Mouse (Mus musculus) heart, adult 9 months (tissue): ENCODE measurements around the gene Eif4e2.
A peak's percentile ranks its signal among the peaks of the same experiment; 100 is the strongest.

Experiments used
- DNase-seq, 2 experiments: peaks; one replicate each; pipeline ENCODE4 v3.0.0; 2022; ENCODE audit warnings: low spot score in 2 of 2

The Eif4e2 gene

DNA sequence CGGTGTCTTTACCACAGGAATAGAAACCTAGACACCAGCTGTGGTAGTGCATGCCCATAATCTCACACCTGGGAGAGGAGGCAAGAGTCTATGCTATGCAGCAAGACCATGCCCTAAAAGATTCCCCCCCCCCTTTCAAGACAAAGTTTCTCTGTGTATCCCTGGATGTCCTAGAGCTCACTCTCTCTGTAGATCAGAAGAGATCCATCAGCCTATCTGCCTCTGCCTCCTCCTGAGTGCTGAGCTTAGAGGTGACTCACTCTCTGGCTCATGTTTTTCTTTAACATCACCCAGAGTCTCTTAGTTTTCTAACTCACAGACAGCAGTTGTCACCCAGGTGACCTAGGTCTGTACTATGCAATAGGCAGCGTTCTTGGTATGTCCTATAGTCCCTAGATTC, 45.6 kb downstream of the Eif4e2 start:
- DNase-seq, result no peak

DNA sequence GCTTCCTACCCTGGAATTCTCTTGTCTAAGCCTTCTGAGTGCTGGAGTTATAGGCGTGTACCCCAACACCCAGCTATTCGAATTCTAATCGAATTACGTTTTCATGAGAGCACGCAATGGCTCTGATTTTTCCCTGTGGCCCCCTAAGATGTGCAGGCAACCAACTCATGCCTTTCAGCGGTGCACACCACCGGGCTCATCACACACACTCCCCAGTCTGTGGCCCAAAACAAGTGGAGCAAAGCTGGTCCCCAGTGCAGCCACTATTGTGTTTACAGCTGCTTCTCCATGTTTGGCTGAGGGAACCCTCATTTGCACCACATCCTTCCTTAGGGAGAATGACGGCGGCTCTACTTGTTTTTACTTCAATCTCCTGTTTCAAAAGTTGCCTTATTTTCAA, 49.5 kb downstream of the Eif4e2 start:
- no peak for DNase-seq

DNA sequence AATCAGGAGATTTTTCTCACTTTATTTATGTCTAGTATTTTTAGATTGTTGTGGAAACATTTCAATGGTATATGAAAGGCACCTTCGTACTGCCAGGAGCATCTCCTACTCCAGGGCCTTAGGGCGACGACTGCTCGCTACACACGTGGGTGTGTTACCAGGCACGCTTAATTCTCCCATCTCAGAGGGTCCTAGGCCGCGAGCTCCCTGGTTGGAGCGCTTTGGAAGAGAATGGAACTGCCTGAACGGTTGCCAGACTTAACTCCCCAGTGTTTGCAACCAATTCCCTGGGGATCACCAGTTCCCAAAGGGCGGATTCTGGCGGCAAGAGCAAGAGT, 50.1 kb downstream of the Eif4e2 start:
- DNase-seq, result no peak

DNA sequence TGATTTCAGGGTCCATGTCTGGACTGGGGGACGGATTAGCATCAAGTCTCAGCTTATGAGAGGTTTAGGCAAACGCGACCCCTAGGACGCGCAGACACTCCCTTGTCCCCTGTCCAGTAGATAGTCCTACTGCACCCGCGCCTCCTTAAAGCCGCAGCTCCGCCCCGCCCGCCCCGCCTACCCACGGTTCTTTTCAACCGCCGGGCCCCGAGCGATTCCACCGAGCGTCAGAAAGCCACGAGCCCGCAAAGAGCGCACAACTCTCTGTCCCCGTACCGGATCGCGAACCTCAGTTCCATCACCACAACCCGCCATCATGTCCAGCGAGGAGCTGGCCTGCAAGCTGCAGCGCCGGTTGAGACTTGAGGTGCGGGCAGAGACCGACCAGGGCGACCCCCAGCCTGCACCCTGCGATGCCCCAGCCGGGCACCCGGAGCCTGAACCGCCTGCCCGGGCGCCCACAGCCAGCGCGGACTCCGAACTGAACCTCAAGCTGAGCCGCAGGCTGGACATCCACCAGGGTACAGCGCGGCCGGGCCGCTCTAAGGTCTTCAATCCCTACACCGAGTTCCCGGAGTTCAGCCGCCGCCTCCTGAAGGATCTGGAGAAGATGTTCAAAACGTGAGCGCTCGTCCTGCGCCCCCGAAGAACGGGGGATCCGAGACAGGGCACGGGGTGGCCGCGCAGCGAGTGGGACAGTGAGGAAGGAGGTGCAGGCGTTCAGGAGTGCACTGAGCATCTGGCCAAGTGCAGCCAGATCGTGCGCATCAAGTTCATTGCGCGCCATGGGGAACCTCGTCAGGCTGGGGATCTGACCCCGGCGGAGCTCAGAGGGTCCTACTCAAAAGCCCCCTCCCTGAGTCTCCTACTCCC, 50.7 kb downstream of the Eif4e2 start, which contains the start of gene Efhd1:
Gene Efhd1, plus strand, starts transcription at position 230 of the 873 bp plus-strand sequence.
- DNase-seq, result no peak

DNA sequence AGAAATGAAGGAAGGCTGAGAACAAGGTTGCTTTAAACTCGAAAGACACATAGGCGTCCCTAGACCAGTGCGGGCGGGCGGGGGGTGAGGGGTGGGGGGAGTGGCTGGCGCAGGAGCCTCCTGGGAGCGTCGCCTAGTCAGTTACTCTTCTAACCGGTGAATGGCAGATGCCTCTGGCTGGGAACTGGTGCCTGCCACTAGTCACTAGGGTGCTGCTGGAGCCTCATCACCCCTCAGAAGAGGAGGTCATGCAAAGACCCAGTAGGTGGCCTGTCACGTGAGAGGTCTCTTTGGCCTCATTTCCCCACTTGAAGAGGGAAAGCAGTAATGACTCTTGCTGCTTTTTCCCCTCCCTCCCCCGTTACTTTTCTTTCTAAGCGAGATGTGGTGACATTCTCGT, 51.5 kb downstream of the Eif4e2 start:
- no peak for DNase-seq

DNA sequence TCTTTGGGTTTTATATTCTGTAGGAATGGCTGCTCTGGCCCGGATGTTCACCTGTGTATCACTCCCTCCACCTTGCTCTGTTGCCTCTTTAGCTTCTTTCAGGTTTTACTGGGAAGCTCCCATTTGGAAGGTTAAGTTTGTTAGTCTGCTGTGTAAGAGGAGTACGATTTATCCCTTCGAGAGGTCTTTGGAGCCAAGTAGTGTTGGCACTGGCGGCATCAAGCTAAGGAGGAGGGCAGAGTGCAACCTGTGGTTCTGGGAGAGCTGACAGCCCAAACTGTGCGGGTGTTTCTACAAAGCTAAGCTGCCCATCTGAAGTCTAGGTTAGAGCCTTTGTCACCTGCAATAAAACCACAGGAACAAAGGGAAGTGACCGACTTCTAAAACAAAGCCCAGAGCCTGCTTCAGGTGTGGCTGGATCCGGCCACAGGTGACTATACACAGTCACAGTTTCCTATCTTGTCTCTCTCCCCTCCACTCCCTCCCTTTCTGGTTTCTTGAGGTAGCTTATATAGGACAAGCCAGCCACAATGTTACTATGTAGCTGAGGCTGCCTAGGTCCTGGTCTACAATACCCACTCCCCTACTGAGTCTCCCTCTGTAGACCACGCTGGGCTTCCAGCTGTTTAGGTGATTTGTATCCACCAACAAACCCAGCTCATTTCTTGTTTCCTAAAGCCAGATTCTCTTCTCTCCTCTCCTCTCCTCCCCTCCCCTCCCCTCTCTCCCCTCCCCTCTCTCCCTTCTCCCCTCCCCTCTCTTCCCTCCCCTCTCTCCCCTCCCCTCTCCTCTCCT, 52.8 kb downstream of the Eif4e2 start:
- no peak for DNase-seq

DNA sequence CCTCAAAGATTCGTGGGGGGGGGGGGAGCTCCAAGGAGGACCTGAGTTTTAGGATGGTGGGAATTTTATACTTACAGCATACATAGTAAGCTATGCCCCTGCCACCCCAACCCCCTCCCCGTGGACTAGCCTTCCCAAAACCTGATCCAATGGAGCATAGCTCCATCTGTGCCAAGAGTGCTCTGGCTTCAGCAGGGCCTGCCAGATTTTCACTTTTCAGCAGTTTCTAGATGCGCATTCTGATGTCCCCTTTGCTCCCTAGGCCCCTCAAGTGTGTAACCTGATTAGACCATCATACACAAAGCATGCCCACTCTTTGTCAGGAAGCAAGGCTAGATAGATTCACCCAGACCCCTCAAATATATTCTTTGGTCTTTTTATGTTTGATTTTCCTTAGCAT, 56.5 kb downstream of the Eif4e2 start:
- no peak for DNase-seq

DNA sequence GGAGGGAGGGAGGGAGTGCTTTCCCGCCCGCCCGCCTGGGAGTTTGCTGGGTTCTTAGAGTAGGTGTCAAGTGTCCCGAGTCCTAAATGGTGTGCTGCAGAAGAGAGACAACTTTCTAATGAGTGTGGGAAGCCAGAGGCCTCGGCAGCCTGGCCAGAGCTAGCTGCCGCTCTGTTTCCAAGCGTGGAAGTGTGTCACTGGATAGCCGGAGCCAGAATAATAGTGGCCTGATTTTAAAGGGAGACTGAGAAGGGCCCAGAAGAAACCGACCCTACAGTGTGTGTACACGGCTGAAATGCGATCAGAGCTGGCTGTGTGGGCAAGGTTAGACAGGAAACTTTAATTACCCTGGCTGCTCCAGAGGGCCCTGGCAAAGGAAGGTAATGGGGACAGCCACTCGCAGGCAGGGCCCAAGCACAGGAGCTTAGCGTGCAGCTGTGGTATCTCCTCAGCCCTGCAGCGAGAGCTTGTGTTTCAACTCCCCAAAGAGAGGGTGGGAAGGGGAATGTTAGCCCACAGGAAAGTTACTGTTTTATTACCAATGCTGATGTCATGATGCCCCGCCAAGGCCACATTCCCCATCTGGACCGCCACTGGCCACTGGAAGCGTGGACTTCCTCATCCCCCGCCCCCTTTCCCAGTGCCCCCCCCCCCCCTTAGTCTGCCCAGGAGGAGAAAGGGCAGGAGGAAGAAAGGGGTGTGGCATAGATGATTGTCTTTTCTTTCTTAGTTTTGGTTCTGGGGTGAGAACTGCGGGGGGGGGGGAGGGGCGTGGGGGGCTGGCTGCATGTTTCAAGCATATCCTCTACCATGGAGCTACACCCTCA, 57.1 kb downstream of the Eif4e2 start:
- DNase-seq, result peak in 1 of 2 experiments; percentile 40

DNA sequence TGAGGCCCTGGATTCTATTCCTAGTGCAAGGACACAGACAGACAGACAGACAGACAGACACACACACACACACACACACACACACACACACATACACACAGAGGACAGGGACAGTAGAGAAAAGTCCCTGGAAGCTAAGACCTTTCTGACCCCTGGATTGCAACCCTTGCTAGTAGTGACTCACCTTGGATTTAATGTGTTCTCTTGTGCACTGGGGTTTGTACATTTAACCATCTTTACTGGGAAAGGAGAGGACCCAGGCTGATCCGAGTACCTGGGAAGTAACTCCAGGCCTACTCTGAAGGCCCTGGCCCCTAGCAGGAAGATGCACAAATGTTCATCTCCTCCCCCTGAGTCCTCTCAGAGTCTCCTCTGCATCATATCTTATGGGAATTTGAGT, 57.9 kb downstream of the Eif4e2 start:
- DNase-seq, result no peak

DNA sequence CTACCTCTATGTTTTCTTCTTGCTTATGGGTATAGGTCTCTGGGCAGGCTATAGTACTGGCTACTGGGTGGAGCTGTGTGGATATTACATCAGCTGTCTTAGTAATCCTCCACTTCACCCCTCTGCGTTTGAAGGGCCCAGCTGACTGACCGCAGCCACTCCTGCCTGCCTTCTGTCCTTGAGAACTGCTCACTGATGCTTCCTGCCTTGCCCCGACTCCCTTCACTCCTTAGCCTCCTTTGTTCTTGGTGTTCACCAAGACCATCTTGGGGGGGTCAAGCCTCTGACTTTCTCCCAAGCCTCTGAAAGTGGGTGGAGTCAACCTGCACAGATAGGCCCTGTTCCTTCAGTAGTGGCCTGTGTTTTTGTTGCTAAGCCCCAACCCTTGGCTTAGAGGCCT, 58.7 kb downstream of the Eif4e2 start:
- DNase-seq, result no peak

DNA sequence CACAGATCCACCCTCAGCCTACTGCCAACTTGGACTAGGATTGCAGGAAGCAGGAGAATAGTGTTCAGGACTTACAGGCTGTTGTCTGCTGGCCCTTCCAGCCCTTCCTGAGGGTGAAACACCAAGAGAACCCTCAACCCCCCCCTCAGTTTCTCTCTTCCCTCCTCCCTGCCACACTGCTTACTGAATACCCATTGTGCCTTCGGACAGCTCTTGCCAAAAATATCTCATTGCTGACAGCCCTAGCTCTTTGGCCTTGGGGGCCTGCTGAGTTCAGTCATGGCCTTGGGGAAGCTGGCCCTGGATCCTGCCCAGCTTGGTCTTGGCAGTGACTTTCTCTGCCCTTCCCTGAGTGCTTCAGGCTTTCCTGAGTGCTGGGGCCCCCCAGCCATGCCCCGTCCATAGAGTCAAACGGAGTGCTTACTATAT, 59.8 kb downstream of the Eif4e2 start:
- peak; percentile 49 to 56 for DNase-seq

DNA sequence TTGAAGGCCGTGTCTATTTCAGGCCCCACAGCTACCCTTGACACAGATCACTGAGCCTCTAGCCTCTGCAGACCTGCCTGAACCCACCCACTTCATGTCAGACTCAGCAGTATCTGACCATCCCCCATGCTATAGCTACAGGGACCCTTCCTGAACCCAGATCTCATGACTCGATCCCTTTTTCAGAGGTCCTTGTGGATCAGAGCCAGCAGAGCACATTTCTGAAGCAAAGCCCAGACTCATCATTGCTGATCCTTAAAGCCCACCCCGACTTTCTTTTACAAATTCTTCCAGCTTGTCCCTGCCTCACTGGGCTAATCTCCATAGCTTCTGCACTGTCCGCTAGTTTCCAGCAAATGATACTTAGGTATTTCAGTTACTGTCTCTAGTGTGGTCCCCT, 60.4 kb downstream of the Eif4e2 start:
- DNase-seq, result no peak

DNA sequence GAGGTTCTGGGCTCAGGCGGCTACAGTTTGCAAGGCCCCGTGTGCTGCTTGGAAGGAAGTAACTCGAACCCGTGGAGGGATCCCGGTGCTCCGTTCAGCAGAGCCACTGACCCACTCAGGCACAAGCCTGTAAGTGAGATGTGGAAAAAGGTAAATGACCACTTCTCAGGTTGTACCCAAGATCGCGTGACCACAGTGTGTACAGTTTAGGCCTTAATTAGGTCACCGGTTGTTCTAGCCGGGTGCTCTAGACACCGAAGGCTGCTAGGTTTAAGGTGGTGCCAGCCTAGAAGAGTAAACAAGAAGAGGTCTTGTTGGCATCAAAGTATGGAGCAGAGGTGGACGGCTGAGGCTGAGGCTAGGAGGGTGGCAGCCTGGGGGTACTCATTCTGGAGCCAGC, 61.4 kb downstream of the Eif4e2 start:
- DNase-seq, result no peak

DNA sequence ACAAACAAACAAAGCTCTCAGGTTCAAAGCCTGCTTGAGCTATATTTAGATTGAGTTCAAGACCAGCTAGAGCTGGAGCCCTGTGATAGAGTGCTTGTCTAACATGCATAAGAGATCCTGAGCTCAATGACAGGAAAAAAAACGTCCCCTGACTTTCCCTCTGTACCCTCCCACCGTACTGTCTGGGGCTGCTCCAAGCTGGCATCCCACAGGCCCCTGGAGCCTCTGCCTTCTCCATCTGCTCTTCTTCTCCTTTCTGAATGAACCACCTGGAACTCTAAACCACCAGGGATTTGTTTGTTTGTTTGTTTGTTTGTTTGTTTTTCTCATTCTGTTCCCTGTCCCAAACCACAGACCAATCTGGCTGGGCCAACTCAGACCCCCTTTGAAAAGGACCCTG, 62.3 kb downstream of the Eif4e2 start:
- DNase-seq, result no peak

DNA sequence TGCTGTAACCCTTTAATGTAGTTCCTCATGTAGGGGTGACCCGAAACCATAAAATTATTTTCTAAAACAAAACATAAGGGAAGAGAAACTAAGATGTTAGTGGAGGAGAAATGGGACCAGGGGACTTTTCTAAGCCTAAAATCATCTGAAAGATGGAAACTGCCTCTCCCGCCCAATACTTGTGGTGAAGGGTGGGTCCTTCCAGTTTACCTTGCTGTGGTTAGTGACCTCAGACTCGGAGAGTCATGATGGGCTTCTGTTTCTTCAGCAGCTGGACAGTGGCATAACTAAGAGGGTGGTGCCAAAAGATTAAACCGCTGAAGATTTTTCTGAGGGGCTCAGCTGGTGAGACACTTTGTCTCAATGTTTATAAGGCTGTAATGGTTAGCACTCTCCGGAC, 66.6 kb downstream of the Eif4e2 start:
- no peak for DNase-seq

DNA sequence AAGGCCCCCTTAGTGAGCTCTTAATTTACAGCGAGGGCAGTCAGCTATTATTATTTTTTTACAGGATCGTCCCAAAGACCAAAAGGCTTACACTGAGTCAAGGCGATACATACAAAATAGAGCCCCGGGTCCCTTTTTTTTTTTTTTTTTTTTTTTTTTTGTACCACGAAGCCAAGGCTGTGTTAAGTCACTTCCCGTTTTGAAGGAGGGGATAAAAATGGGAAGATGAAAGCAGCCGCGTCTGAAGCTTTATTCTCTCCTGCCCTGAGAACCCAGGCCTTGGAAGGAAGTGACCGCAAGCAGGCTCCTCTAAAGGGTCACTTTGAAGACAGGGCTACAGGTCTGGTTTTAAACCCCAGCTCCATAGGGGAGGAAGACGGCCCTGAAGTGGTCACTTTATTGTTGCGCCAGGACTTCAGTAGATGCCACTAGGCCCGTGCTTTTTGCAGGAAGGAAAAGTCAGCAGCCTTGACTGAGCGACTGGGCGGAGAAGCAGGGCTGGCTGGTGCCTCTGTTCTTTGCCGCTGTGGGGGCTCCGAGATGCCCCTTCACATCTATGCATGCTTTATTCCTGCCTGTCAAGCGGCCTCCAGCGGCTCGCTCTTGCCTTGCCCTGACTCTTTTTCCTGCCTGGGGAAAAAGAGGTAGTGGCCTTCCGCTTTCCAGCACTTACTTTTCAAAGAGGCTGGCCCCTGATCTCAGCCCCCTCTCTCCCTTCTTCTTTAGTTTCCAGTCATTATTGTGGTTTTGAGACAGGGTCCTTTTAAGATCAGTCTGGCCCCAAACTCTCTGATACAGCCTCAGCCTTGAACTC, 68.1 kb downstream of the Eif4e2 start:
- no peak for DNase-seq

DNA sequence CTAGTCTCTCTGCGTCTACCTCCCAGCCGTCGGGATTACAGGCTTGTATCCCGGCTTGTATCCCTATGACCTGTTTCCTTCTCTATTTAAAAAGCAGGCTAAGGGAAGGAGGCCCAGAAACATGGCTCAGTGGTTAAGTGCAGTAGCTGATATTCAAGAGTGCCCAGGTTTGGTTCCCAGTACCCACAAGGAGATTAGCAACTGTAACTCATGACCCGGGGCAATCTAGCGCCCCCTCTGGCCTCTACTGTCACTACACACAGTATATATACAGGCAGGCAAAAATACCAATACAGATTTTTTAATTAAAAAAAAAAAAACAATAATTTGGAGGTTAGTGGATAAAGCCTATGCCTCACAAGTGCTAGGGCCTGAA, 68.7 kb downstream of the Eif4e2 start:
- no peak for DNase-seq

DNA sequence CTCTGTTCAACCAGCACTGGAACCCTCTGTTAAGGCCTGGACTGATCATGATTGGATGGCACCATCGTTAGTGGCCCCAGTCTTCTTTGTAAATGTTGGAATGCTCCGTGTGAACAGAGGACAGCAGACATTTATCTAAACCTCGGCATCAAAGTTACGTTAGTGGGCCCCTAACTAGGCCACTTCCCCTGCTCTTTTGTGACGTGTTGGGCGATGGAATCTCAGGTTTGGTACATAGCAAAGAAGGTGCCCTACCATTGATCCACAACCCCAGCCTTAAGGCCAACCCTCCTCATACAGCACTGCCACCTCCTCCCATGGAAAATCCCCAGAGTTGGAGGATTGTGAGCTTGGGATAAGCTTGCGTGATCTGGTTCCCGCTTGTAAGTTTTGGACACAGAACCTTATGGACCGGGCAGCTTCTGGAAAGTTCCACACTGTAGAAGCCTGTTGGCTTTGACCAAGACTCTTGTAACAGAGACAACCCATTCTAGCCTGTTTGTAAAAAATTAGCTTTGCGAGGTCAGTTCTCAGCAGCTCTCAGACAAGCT, 69.8 kb downstream of the Eif4e2 start:
- DNase-seq, result no peak

DNA sequence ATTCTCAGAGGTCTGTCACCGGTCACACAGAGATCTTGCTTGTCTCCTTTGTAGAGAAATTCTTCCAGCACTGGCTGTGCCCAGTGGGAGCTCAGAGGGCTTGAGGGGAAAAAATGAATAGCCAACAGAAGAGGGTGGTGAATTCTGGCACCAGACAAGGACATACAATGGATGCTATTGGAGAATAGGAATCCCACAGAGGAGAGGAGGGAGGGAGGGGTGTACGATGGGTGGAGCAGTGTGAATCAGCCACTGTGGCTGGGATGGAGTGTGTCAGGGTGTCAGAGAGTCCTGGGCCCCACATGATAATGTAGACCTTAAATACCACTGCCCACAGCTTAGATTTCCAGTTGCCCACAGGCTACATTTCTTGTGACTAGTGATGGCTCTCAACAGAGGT, 73.4 kb downstream of the Eif4e2 start:
- DNase-seq, result no peak
